Mouse (Mus musculus): ENCODE measurements around the gene Ehd1.
A peak's percentile ranks its signal among the peaks of the same experiment; 100 is the strongest.

Ehd1 gene

GRCm38 (mm10) chr19:6333761-6334595 lies 57.5 kb downstream of the Ehd1 start:
- DNase-seq (ENCODE audit: low read depth, low spot score) = no peak

GRCm38 (mm10) chr19:6334673-6335457 lies 58.3 kb downstream of the Ehd1 start, which contains the start of gene Men1:
Gene Men1, plus strand, starts transcription at chr19:6334979.
- DNase-seq (ENCODE audit: low read depth, low spot score) = peak; percentile 100

DNA sequence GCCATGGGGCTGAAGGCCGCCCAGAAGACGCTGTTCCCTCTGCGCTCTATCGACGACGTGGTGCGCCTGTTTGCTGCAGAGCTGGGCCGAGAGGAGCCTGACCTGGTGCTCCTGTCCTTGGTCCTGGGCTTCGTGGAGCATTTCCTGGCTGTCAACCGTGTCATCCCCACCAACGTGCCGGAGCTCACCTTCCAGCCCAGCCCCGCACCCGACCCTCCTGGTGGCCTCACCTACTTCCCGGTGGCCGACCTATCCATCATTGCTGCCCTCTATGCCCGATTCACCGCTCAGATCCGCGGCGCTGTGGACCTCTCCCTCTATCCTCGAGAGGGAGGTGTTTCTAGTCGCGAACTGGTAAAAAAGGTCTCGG lies 58.9 kb downstream of the Ehd1 start:
- DNase-seq (ENCODE audit: low read depth, low spot score) = no peak

DNA sequence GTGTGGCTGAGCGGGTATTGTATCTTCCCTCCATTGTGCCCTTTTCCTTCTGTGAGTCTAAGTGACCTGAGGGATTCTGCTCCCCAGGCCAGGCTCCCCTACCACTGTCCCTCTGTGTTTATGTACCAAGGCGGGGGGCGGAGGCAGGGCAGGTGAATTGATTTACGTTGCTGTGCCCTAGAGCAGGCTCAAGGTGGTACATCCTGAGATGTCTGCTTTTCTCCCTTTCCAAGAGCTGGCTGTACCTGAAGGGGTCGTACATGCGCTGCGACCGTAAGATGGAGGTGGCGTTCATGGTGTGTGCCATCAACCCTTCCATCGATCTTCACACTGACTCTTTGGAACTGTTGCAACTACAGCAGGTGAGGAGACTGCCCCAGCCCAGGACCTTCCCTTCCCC lies 60.4 kb downstream of the Ehd1 start:
- no peak for DNase-seq (ENCODE audit: low read depth, low spot score)

- DNase-seq (ENCODE audit: low read depth, low spot score) = no peak
These were observed 61.6 kb downstream of the Ehd1 start for GRCm38 (mm10) chr19:6338171-6338570.

DNA sequence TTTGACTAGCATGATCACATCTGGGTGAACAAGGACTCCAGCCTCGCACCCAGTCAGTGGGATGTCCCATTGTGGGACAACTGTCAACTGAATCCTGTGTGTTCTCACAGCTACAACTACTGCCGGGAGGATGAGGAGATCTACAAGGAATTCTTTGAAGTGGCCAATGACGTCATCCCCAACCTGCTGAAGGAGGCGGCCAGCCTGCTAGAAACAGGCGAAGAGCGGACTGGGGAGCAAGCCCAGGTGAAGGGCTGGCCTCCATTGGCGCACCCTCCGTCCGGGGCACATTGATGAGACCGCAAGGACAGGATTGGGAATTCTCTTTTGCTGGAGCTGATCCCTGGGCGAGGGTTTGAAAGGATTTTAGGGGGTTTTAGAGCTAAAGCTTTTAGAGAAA lies 62.2 kb downstream of the Ehd1 start:
- DNase-seq (ENCODE audit: low read depth, low spot score) = no peak

DNA sequence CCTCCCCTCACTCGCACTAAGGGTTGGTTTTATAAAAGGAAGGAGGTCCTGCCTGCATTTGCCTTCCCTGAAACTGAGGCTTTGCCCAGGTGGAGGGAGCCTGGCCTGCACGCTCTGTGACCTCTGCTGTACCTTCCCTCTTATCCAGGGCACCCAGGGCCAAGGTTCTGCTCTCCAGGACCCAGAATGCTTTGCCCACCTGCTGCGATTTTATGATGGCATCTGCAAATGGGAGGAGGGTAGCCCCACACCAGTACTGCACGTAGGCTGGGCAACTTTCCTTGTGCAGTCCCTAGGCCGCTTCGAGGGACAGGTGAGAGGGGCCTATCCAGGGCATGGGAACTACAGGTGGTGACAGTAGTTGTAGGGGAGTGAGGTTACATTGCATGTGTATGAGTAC lies 62.7 kb downstream of the Ehd1 start:
- no peak for DNase-seq (ENCODE audit: low read depth, low spot score)

GRCm38 (mm10) chr19:6339890-6340504 lies 63.5 kb downstream of the Ehd1 start:
- DNase-seq (ENCODE audit: low read depth, low spot score) = no peak

DNA sequence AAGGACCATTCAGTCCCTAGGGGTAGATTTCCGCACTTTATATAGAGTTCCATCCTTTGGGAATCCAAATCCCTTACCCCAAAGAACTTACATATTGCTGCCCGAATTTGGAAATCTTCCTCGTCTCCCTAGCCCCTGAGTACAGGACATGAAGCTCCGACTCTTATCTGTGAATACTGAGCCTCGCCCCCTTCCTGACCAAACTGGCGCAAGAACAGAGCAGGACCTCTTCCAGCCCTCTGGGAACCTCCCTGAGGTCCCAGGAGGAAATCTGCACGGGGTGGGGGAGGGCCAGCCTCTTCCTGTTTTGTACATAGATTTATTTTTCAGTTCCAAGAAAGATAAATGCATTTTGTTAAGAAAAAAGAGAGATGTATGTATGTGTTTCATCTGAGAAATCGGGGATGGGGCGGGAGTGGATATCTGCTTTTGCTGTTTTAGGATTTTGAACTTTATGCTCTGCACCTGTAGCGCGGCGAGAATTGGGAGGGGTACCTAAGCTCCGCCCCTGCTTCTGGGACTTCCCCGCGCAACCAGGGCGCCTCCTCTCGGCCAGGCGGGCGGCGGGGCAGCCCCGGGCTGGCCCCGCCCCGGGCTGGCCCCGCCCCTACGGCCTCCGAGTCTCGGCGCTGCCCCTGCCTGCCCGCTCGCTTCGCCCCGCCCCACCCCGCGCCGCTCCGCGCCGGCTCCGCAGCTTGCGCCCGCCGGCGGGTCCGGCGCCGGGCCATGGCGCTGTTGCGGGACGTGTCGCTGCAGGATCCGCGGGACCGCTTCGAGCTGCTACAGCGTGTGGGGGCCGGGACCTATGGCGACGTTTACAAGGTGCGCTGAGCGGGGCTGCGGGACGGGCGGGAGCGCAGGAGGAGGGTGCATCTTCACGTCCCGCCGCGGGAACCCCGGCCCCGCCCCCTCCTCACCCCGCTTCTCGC lies 64.3 kb downstream of the Ehd1 start, which contains the start of gene Map4k2:
Gene Map4k2, plus strand, starts transcription at position 612 of the 929 bp plus-strand sequence.
- DNase-seq (ENCODE audit: low read depth, low spot score) = peak; percentile 41

DNA sequence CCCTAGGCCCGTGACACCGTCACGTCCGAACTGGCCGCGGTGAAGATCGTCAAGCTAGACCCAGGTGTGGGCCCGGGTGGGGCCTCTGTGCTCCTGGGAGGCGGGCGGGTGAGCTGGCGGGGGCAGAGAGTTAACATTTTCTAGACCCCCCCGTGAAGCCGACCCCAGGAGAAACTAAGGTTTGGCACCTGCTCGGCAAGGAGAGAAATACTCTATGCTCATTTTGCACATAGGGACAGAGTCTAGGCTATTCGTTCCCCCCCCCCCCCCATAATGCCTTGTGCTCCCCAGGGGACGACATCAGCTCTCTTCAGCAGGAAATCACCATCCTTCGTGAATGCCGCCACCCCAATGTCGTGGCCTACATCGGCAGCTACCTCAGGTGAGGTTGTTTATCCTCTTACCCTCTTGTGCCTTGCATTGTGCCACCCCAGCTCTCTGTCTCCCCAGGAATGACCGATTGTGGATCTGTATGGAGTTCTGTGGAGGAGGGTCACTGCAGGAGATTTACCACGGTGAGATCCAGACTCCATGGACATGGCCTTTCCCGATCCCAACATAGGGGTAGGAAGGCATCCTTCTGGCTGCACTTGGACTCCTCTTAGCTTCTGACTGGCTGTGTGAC lies 65.0 kb downstream of the Ehd1 start:
- DNase-seq (ENCODE audit: low read depth, low spot score) = no peak

GRCm38 (mm10) chr19:6342276-6342933 lies 65.9 kb downstream of the Ehd1 start:
- DNase-seq (ENCODE audit: low read depth, low spot score) = no peak

- no peak for DNase-seq (ENCODE audit: low read depth, low spot score)
These were observed 66.8 kb downstream of the Ehd1 start for GRCm38 (mm10) chr19:6343066-6343925.

DNA sequence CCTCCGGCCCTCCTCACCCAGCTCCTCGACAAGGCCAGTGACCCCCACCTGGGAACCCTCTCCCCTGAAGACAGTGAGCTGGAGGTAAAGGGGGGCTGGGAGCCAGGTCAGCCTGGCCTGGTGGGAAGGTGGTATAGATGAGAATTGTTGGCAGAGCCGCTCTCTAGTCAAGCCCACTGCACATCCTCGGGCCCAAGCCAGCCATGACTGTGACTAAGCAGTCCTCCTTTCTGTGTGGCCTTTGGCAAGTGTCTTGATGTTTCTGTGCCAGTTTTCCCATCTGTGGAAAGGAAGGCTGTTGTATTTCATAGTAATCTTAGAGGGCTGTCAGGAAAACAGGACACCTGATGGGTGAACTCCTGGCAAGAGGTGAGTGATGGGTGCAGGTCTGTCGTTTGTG lies 67.5 kb downstream of the Ehd1 start:
- DNase-seq (ENCODE audit: low read depth, low spot score) = no peak

GRCm38 (mm10) chr19:6346023-6346422 lies 69.5 kb downstream of the Ehd1 start:
- DNase-seq (ENCODE audit: low read depth, low spot score) = no peak

- no peak for DNase-seq (ENCODE audit: low read depth, low spot score)
These were observed 70.1 kb downstream of the Ehd1 start for GRCm38 (mm10) chr19:6346661-6347060.

DNA sequence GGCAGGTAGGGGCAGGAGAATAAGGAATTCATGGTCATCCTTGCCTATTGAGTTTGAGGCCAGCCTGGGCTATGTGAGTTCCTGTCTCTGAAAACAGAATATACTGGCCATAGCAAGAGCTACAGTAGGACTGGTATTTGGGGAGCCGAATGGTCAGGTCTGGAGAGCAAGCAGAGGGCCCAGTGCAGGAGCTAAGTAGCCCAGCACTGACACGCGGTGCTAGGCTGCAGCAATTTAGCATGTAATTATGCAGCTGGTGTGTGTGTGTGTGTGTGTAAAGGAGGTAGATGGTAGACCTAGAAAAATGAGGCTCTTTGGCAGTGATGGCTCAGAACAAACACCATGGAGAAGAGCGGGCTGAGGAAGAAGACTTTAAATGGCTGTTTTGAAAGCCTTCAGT lies 71.1 kb downstream of the Ehd1 start:
- DNase-seq (ENCODE audit: low read depth, low spot score) = no peak

DNA sequence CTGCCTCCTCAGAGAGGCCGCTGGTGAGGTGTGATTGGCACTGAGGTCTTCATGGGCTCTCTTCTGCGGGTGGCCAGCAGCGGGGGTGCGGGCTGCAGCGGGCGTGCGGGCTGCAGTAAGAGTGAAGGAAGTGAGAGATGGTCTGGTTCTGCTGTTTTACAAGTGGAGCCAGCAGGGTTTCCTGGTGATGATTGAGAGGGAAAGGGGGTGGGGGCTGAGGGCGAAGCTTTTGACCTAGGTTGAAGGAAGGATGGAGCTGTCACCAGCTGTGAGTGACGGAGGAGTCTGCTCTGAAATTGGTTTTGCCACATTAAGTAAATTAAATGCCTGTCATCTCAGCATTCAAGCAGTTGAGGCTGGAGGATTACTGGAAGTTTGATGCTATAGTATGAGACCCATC lies 72.2 kb downstream of the Ehd1 start:
- DNase-seq (ENCODE audit: low read depth, low spot score) = no peak

DNA sequence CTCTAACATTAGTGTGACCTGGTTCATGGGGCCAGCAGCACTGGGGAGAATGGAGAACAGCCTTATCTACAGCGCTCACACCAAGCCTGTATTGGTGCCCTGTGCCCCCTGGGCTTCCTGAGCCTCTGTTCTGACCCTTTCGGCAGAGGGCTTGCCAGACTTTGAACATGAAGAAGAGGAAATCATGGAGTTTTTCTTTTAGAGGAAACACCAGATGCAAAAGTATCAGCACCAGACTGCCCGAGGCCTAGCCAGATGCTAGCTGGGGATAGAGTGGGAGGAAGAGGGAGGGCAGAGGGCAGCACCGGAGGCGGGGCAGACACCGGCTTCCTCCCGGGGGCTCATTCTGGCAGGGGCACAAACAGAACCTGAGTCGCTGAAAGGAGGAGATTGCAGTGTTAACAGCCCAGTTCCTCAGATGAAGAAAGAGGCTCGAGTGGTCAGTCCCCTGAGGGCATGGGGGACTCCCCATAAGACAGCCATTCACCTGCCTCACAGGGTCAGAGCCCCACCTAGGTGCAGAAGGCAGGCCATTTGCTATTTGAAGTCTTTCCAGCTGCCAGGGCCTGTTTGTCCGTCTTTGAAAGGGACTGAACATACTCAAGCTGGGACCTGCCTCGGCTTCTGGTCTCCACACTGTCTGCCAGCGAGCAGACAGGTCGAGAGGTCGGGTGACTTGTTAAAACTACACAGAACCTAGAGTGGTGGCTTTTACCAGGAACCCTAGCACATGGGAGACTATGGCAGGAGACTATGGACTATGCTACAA lies 72.9 kb downstream of the Ehd1 start:
- DNase-seq (ENCODE audit: low read depth, low spot score) = no peak
